Mouse (Mus musculus): ENCODE data around the gene Kel. TPM values are rescaled to one million over a fixed set of nuclear protein-coding genes. Genes with fewer than 3 reads are reported as not detected.

Gene Kel
- total and polyA plus RNA-seq, 3 experiments, result 1.6 to 152 (median 14.7) TPM

- H3K4me3 ChIP-seq (ENCODE audit: low read depth, low read length), result no peak overlapping the region
- TF ChIP-seq GATA1 (IDR thresholded peaks at IDR 0.05; ENCODE audit: borderline replicate concordance, low read length), result no peak
- TF ChIP-seq GATA2 (IDR thresholded peaks at IDR 0.05; ENCODE audit: borderline replicate concordance, low read depth, low read length), result no peak
- TF ChIP-seq TAL1 (conservative IDR thresholded peaks at IDR 0.05; ENCODE audit: low read depth, low read length), result no peak
- no peak for TF ChIP-seq POLR2AphosphoS5 (IDR thresholded peaks at IDR 0.05; ENCODE audit: insufficient replicate concordance, low read depth, low read length)
- no peak for TF ChIP-seq CTCF (IDR thresholded peaks at IDR 0.05; ENCODE audit: low read depth, low read length)
- peaks cover 18% of the 10 kb centered on the region for H3K4me1 ChIP-seq (ENCODE audit: insufficient read depth, low read depth, low read length)
- H3K36me3 ChIP-seq (replicated peaks), result peaks cover 55% of the 10 kb centered on the region
- ATAC-seq (ENCODE audit: extremely low read depth, insufficient number of reproducible peaks, low FRiP score, poor library complexity, severe bottlenecking) (peak; percentile 4; the same call in 1 of the 2 replicates), DNase-seq (ENCODE audit: low spot score) (no peak)
- peaks cover 6% of the 10 kb centered on the region; the same call in 1 of the 2 replicates for H3K27me3 ChIP-seq (ENCODE audit: insufficient read depth, low read length)
- no peaks in the 10 kb centered on the region for H3K9me3 ChIP-seq (replicated peaks)
Measured at GRCm38 (mm10) chr6:41684911-41685310, 19.2 kb downstream of the Kel start.

DNA sequence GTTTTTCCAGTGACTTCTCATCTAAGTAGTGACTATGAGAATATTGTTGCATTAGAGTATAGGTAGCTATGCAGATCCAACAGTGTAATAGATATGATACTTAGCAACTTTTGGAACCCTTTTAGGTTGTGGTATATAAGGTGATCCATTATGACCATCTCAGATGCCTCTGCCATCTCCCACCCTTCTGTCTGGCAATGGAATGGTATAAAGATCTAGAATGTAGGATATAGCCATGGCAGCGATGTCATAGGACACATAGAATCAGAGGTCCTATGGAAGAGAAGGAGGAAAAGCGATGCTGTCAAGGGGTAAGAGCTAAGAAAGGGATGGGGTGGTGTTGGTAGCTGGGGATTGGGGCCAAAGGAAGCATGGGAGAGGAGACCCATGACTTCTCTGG, 20.0 kb downstream of the Kel start, which contains the start of gene Llcfc1:
Llcfc1 (plus strand) TSS at position 301 of the 400 bp plus-strand sequence.
- no peaks in the 10 kb centered on the region for H3K9me3 ChIP-seq (replicated peaks)
- peaks cover 18% of the 10 kb centered on the region for H3K4me1 ChIP-seq (ENCODE audit: insufficient read depth, low read depth, low read length)
- TF ChIP-seq GATA2 (IDR thresholded peaks at IDR 0.05; ENCODE audit: borderline replicate concordance, low read depth, low read length), result no peak
- no peak for TF ChIP-seq TAL1 (conservative IDR thresholded peaks at IDR 0.05; ENCODE audit: low read depth, low read length)
- no peak for TF ChIP-seq CTCF (IDR thresholded peaks at IDR 0.05; ENCODE audit: low read depth, low read length)
- no peak for TF ChIP-seq POLR2AphosphoS5 (IDR thresholded peaks at IDR 0.05; ENCODE audit: insufficient replicate concordance, low read depth, low read length)
- TF ChIP-seq GATA1 (IDR thresholded peaks at IDR 0.05; ENCODE audit: borderline replicate concordance, low read length), result no peak
- DNase-seq (ENCODE audit: low spot score), result no peak
- H3K36me3 ChIP-seq (replicated peaks), result peaks cover 47% of the 10 kb centered on the region
- no peak for ATAC-seq (ENCODE audit: extremely low read depth, insufficient number of reproducible peaks, low FRiP score, poor library complexity, severe bottlenecking)
- H3K27me3 ChIP-seq (ENCODE audit: insufficient read depth, low read length), result peaks cover 10% of the 10 kb centered on the region; the same call in 1 of the 2 replicates
- H3K4me3 ChIP-seq (ENCODE audit: low read depth, low read length), result no peak within 1 kb of the TSS

- DNase-seq (ENCODE audit: low spot score) (no peak), ATAC-seq (ENCODE audit: extremely low read depth, insufficient number of reproducible peaks, low FRiP score, poor library complexity, severe bottlenecking) (no peak)
- Histone ChIP-seq H3K27me3 (ENCODE audit: insufficient read depth, low read length) (peaks cover 10% of the 10 kb centered on the region; the same call in 1 of the 2 replicates), H3K4me3 (ENCODE audit: low read depth, low read length) (no peak overlapping the region), H3K9me3 (replicated peaks) (no peaks in the 10 kb centered on the region), H3K36me3 (replicated peaks) (peaks cover 26% of the 10 kb centered on the region), H3K4me1 (ENCODE audit: insufficient read depth, low read depth, low read length) (peaks cover 18% of the 10 kb centered on the region)
- TF ChIP-seq CTCF (IDR thresholded peaks at IDR 0.05; ENCODE audit: low read depth, low read length) (no peak), POLR2AphosphoS5 (IDR thresholded peaks at IDR 0.05; ENCODE audit: insufficient replicate concordance, low read depth, low read length) (no peak)
Measured at GRCm38 (mm10) chr6:41681656-41682055, 22.5 kb downstream of the Kel start.

DNA sequence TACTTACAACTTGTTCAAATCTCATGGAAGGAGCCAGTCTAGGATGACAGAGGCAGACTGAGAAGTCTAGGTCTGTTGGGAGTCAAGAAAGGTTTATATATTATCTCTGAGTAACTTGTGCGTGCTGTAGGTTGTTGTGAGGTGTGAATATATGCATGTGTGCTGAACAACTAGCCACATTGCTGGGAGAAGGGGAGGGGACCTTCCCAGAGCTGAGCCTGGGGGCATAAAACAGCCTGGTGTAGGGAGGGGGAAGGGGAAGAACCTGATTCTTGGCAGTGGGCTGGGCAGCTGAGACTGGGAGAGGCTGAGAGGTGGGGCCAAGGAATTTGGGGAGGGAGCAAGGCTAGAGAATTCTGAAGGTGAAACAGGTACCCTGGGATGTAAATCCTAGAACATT, 23.5 kb downstream of the Kel start, which contains the start of gene Trpv5:
Trpv5 (minus strand) TSS at position 101 of the 400 bp plus-strand sequence.
- Histone ChIP-seq H3K9me3 (replicated peaks) (no peaks in the 10 kb centered on the region), H3K36me3 (replicated peaks) (peaks cover 16% of the 10 kb centered on the region), H3K4me3 (ENCODE audit: low read depth, low read length) (no peak within 1 kb of the TSS), H3K27me3 (ENCODE audit: insufficient read depth, low read length) (peaks cover 15% of the 10 kb centered on the region; the same call in 1 of the 2 replicates), H3K4me1 (ENCODE audit: insufficient read depth, low read depth, low read length) (peaks cover 17% of the 10 kb centered on the region)
- ATAC-seq (ENCODE audit: extremely low read depth, insufficient number of reproducible peaks, low FRiP score, poor library complexity, severe bottlenecking), result no peak
- no peak for DNase-seq (ENCODE audit: low spot score)
- TF ChIP-seq CTCF (IDR thresholded peaks at IDR 0.05; ENCODE audit: low read depth, low read length) (no peak), TAL1 (conservative IDR thresholded peaks at IDR 0.05; ENCODE audit: low read depth, low read length) (no peak), GATA1 (IDR thresholded peaks at IDR 0.05; ENCODE audit: borderline replicate concordance, low read length) (no peak), POLR2AphosphoS5 (IDR thresholded peaks at IDR 0.05; ENCODE audit: insufficient replicate concordance, low read depth, low read length) (no peak)

DNA sequence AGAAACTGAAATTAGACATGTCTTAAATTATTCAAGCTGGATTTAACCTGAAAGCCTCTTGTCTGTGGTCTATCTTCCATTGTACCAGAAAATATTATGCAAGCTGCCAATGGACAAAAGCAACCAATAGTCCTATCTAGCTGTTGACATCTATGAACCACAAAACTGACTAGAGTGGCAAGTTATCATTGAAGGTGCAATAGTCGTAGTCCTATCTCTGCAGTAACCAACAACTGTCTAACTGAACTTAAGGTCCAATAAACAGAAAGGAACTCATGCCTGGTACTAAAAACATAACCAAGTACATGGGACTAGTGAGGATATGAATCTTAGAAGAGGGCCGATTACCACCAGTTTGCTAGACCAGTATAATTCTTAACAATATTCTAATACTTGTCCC, 27.6 kb downstream of the Kel start:
- ATAC-seq (ENCODE audit: extremely low read depth, insufficient number of reproducible peaks, low FRiP score, poor library complexity, severe bottlenecking), result no peak
- no peaks in the 10 kb centered on the region for H3K36me3 ChIP-seq (replicated peaks)
- no peak overlapping the region for H3K4me3 ChIP-seq (ENCODE audit: low read depth, low read length)
- no peaks in the 10 kb centered on the region for H3K9me3 ChIP-seq (replicated peaks)
- no peak for TF ChIP-seq GATA1 (IDR thresholded peaks at IDR 0.05; ENCODE audit: borderline replicate concordance, low read length)
- TF ChIP-seq CTCF (IDR thresholded peaks at IDR 0.05; ENCODE audit: low read depth, low read length), result no peak
- no peak for TF ChIP-seq POLR2AphosphoS5 (IDR thresholded peaks at IDR 0.05; ENCODE audit: insufficient replicate concordance, low read depth, low read length)
- TF ChIP-seq TAL1 (conservative IDR thresholded peaks at IDR 0.05; ENCODE audit: low read depth, low read length), result no peak
- no peak for TF ChIP-seq GATA2 (IDR thresholded peaks at IDR 0.05; ENCODE audit: borderline replicate concordance, low read depth, low read length)
- peaks cover under 1% of the 10 kb centered on the region; the same call in 1 of the 2 replicates for H3K4me1 ChIP-seq (ENCODE audit: insufficient read depth, low read depth, low read length)
- H3K27me3 ChIP-seq (ENCODE audit: insufficient read depth, low read length), result peaks cover 20% of the 10 kb centered on the region
- no peak for DNase-seq (ENCODE audit: low spot score)

GRCm38 (mm10) chr6:41662320-41662719, 41.8 kb downstream of the Kel start:
- Histone ChIP-seq H3K27me3 (ENCODE audit: insufficient read depth, low read length) (peaks cover 25% of the 10 kb centered on the region), H3K36me3 (replicated peaks) (no peaks in the 10 kb centered on the region), H3K4me3 (ENCODE audit: low read depth, low read length) (no peak overlapping the region), H3K4me1 (ENCODE audit: insufficient read depth, low read depth, low read length) (no peaks in the 10 kb centered on the region), H3K9me3 (replicated peaks) (no peaks in the 10 kb centered on the region)
- no peak for TF ChIP-seq GATA1 (IDR thresholded peaks at IDR 0.05; ENCODE audit: borderline replicate concordance, low read length)
- no peak for TF ChIP-seq GATA2 (IDR thresholded peaks at IDR 0.05; ENCODE audit: borderline replicate concordance, low read depth, low read length)
- TF ChIP-seq CTCF (IDR thresholded peaks at IDR 0.05; ENCODE audit: low read depth, low read length), result no peak
- TF ChIP-seq TAL1 (conservative IDR thresholded peaks at IDR 0.05; ENCODE audit: low read depth, low read length), result no peak
- ATAC-seq (ENCODE audit: extremely low read depth, insufficient number of reproducible peaks, low FRiP score, poor library complexity, severe bottlenecking) (no peak), DNase-seq (ENCODE audit: low spot score) (no peak)

All from G1E (cell line).